Mouse (Mus musculus) hindbrain, embryonic 11.5 days (tissue): ENCODE results near the gene Tnfsf11. TPM values are rescaled to one million over a fixed set of nuclear protein-coding genes. Genes with fewer than 3 reads are reported as not detected.

Experiments used
- ATAC-seq: fragments of 200-750 bp; cut with Nextera tagmentation; 2 replicates; pipeline ENCODE4 v1.8.0; 2017; ENCODE audit warnings: mild to moderate bottlenecking, moderate TSS enrichment, moderate library complexity; ENCODE audit not compliant: low FRiP score
- DNase-seq: peaks from one replicate; pipeline ENCODE4 v3.0.0-alpha.2; 2015; ENCODE audit warnings: low spot score
- H3K27ac ChIP-seq: fragments of 300-500 bp; sonication (generic); 2 replicates; pipeline ENCODE4 v1.5.1; 2014; ENCODE audit warnings: mild to moderate bottlenecking, low read depth, low read length
- H3K27me3 ChIP-seq: fragments of 300-500 bp; sonication (generic); 2 replicates; pipeline ENCODE4 v1.6.1; 2014; ENCODE audit warnings: mild to moderate bottlenecking, low read length, moderate library complexity, mixed read lengths; ENCODE audit not compliant: control insufficient read depth, insufficient read depth
- H3K36me3 ChIP-seq: fragments of 300-500 bp; sonication (generic); 2 replicates; pipeline ENCODE4 v1.6.1; 2014; ENCODE audit warnings: mild to moderate bottlenecking, low read length, moderate library complexity, mixed read lengths; ENCODE audit not compliant: control insufficient read depth, insufficient read depth
- H3K4me1 ChIP-seq: fragments of 300-500 bp; sonication (generic); replicated peaks from 2 replicates; pipeline ENCODE4 v1.6.1; 2014; ENCODE audit warnings: low read length, mixed read lengths; ENCODE audit not compliant: control insufficient read depth, insufficient read depth
- H3K4me2 ChIP-seq: fragments of 300-500 bp; sonication (generic); replicated peaks from 2 replicates; pipeline ENCODE4 v1.6.1; 2014; ENCODE audit warnings: mild to moderate bottlenecking, low read depth, low read length
- H3K4me3 ChIP-seq: fragments of 300-500 bp; sonication (generic); 2 replicates; pipeline ENCODE4 v1.5.1; 2014; ENCODE audit warnings: low read depth, low read length
- H3K9ac ChIP-seq: fragments of 300-500 bp; sonication (generic); 2 replicates; pipeline ENCODE4 v1.6.1; 2014; ENCODE audit warnings: low read depth, low read length
- H3K9me3 ChIP-seq: fragments of 300-500 bp; sonication (generic); 2 replicates; pipeline ENCODE4 v1.6.1; 2016; ENCODE audit warnings: low read length; ENCODE audit not compliant: control insufficient read depth
- WGBS: fragments of 180-500 bp; shearing (Covaris S2); extraction: QIAGEN DNeasy Blood & Tissue Kit; methylation state at CpG from one replicate; pipeline ENCODE4 v1.1.7; 2014; 5-methylcytosine and 5-hydroxymethylcytosine counted together
- polyA plus RNA-seq: library from polyadenylated mRNA; unstranded; fragments of >200 nt; fragmentation: Nextera tagmentation; extraction: Ambion mirVana; gene quantifications from 2 replicates; pipeline ENCODE4 v1.2.1, GENCODE M21; 2014

Gene Tnfsf11
- polyA plus RNA-seq: 0.08 TPM in 1 of 2 replicates, not detected in the other

DNA sequence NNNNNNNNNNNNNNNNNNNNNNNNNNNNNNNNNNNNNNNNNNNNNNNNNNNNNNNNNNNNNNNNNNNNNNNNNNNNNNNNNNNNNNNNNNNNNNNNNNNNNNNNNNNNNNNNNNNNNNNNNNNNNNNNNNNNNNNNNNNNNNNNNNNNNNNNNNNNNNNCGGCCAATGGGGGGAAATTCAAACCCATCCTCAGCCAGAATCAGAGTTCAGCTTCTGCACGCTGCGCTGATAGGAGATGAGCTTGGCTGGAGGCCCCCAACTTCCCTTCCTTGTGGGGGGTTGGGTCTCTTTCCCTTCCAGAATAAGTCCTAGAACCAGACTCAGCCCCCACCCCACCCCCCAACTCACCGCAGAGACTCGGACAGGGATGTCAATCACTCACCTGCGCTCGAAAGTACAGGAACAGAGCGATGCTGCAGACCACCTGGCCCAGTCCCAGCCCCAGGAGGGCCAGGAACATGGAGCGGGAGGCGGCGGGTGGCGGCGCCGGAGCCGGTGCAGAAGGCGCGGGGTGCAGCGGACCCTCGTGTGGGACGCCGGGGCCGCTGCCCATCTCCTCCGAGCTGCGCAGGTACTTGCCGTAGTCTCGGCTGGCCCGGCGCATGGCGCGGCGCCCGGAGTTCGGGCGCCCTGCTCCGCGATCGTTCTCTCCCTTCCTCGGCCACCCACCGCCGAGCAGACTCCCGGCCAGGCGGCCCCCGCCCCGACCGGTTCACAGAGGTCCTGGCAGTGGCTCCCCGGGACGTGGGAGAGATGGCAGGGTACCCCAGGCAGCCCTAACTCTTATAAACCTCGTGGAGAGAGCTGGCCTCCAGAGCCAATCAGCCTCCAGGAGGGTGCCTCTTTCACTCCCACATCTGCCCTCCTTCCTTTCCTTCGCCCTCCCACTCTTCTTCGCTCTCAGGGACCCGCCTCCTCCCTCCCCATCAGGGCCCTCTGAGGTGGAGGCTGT is at the start of gene Tnfsf11:
Tnfsf11 (minus strand) TSS at position 758 of the 952 bp plus-strand sequence.
- Histone ChIP-seq H3K27me3 (peaks cover 24% of the 10 kb centered on the region), H3K4me2 (peak within 1 kb of the TSS; percentile 91), H3K4me1 (no peaks in the 10 kb centered on the region), H3K9ac (peak within 1 kb of the TSS; percentile 45; the same call in 1 of the 2 replicates), H3K36me3 (no peaks in the 10 kb centered on the region), H3K27ac (no peak within 1 kb of the TSS), H3K9me3 (no peaks in the 10 kb centered on the region), H3K4me3 (peak within 1 kb of the TSS; percentile 44)
- ATAC-seq (peak; percentile 35; the same call in 1 of the 2 replicates), DNase-seq (peak; percentile 37)
- WGBS: under 1% methylated on average over 33 of the region's 51 CpGs

DNA sequence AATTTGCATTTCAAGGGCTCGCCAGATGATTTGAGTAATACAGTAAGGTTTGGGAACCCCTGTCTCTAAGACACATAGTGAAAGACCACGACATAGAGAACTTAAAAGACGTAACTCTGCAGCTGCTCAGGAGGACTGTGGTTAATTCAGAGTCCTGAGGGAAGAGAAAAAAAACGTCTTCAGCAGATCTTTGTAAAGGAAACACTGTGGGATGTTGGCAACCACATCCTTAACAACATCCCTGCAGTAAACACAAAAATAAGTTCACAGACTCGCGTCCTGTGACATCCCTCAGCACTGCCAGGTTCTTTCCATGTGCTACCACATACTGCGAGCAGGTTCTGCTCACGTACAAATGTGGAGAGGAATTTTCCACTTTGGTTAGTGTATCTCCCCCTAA is 48.9 kb upstream of the Tnfsf11 start:
- H3K27ac ChIP-seq: no peak overlapping the region
- WGBS: 68% methylated on average over 8 of the region's 8 CpGs
- no peak overlapping the region for H3K4me3 ChIP-seq
- H3K9me3 ChIP-seq: no peaks in the 10 kb centered on the region
- H3K9ac ChIP-seq: no peak overlapping the region
- no peaks in the 10 kb centered on the region for H3K27me3 ChIP-seq
- no peaks in the 10 kb centered on the region for H3K4me1 ChIP-seq
- DNase-seq (no peak), ATAC-seq (no peak)
- no peak overlapping the region for H3K4me2 ChIP-seq
- no peaks in the 10 kb centered on the region for H3K36me3 ChIP-seq

DNA sequence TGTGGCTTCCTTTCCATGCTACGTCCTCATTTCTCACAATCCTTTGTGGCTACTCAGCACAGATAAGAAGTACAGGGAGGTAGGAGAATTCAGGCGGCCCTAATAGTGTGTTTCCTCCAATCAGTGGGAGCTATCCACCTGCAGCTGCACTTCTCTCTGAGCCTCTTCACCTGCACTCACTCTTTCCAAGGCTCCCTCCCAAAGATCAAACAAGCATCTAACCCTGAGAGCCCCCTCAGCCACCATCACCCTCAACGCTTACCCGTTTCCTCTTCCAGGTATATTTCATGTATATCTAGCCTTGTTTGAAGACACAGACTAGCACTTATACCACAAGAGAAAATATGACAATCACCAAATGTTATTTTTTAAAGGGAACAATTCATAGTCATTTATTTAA is 47.5 kb upstream of the Tnfsf11 start:
- ATAC-seq: no peak
- H3K36me3 ChIP-seq: no peaks in the 10 kb centered on the region
- WGBS: 85% methylated on average over 4 of the region's 4 CpGs

DNA sequence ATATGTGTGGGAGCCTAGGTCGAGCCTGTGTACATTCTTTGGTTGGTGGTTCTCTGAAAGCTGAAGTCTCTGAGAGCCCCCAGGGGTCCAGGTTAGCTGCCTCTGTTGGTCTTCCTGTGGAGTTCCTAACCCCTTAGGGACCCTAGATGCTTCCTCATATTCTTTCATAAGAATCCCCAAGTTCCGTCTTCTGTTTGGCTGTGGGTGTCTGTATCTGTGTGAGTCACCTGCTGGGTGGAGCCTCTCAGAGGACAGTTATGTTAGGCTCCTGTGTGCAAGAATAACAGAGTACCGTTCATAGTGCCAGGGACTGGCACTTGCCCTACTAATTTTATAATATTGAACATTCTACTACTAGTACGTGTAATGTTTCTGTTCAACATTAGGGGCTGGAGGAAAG is 45.0 kb upstream of the Tnfsf11 start:
- DNase-seq (no peak), ATAC-seq (no peak)
- Histone ChIP-seq H3K27ac (no peak overlapping the region), H3K9me3 (no peaks in the 10 kb centered on the region), H3K4me1 (no peaks in the 10 kb centered on the region), H3K4me3 (no peak overlapping the region), H3K27me3 (no peaks in the 10 kb centered on the region), H3K36me3 (no peaks in the 10 kb centered on the region), H3K4me2 (no peak overlapping the region), H3K9ac (no peak overlapping the region)
- WGBS: 85% methylated on average over 4 of the region's 4 CpGs

More for the DNA sequence above, 47.5 kb upstream of the Tnfsf11 start:
- no peak overlapping the region for H3K9ac ChIP-seq
- H3K4me1 ChIP-seq: no peaks in the 10 kb centered on the region
- no peak for DNase-seq
- no peak overlapping the region for H3K4me2 ChIP-seq
- H3K27ac ChIP-seq: no peak overlapping the region
- H3K4me3 ChIP-seq: no peak overlapping the region
- no peaks in the 10 kb centered on the region for H3K27me3 ChIP-seq
- no peaks in the 10 kb centered on the region for H3K9me3 ChIP-seq

DNA sequence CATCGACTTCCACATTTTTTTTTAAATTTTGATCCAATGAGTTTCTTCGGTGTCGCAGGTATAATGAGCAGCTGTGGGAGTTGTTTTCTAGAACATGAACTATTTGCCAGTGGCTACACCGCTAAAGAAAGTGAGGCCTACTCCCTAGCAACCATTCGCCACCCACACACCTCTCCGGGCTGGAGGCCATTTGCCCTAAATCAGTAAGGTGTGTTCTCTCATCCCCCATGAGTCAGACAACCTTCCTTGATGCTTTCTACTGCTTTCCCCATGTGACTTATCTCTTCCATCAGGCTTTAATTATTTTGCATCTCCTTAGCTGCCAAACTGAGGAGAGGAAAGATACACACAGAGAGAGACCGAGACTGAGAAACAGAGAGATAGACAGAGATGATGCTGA is 43.7 kb upstream of the Tnfsf11 start:
- DNase-seq: no peak
- H3K4me1 ChIP-seq: no peaks in the 10 kb centered on the region
- no peaks in the 10 kb centered on the region for H3K27me3 ChIP-seq
- H3K36me3 ChIP-seq: no peaks in the 10 kb centered on the region
- no peak for ATAC-seq
- no peak overlapping the region for H3K4me2 ChIP-seq
- H3K27ac ChIP-seq: no peak overlapping the region
- no peak overlapping the region for H3K4me3 ChIP-seq
- no peaks in the 10 kb centered on the region for H3K9me3 ChIP-seq
- 92% methylated on average over 7 of the region's 7 CpGs for WGBS
- no peak overlapping the region for H3K9ac ChIP-seq

DNA sequence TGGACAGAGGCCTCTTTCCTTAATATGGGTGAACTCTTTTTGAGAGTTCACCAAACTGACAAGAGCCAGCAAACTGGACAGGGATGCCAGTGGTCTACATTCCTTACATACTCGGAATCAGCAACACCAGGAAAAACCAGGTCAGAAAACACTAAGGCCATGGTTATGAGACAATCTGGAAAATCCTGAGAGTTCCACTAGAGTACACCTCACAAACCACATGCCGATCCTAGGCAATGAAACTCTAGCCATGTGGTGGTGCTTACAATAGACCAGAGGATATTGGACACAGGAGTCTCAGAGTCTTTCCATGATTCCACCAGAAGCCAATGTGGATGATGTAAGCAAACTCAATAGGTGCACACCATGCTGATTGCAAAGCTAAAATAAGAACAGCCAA is 39.9 kb upstream of the Tnfsf11 start:
- Histone ChIP-seq H3K4me3 (no peak overlapping the region), H3K4me2 (no peak overlapping the region), H3K36me3 (no peaks in the 10 kb centered on the region), H3K27ac (no peak overlapping the region), H3K27me3 (no peaks in the 10 kb centered on the region), H3K9me3 (no peaks in the 10 kb centered on the region), H3K9ac (no peak overlapping the region), H3K4me1 (no peaks in the 10 kb centered on the region)
- DNase-seq (no peak), ATAC-seq (no peak)
- 91% methylated on average over 2 of the region's 2 CpGs for WGBS

DNA sequence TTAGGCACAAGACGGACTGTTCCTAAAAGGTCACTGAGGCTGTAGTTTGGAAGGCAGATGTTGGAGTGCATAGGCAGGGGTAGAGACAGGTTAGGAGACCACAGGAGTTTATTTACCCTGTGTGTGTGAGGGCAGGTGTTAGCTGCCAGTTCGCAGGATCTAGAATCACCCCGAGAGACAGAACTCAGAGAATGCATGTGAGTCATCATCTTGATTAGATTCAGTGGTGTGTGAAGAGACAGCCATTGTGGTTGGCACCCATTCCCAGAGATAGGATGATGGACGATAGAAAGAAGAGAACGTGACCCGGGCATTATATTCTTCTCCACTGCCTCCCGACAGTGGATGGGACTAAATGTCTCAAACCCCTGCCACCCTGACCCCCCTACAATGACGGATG is 35.2 kb upstream of the Tnfsf11 start:
- DNase-seq (no peak), ATAC-seq (no peak)
- no peak overlapping the region for H3K4me2 ChIP-seq
- H3K36me3 ChIP-seq: no peaks in the 10 kb centered on the region
- no peaks in the 10 kb centered on the region for H3K9me3 ChIP-seq
- no peak overlapping the region for H3K9ac ChIP-seq
- WGBS: 42% methylated on average over 8 of the region's 8 CpGs
- H3K4me3 ChIP-seq: no peak overlapping the region
- no peaks in the 10 kb centered on the region for H3K27me3 ChIP-seq
- H3K27ac ChIP-seq: no peak overlapping the region
- H3K4me1 ChIP-seq: no peaks in the 10 kb centered on the region

DNA sequence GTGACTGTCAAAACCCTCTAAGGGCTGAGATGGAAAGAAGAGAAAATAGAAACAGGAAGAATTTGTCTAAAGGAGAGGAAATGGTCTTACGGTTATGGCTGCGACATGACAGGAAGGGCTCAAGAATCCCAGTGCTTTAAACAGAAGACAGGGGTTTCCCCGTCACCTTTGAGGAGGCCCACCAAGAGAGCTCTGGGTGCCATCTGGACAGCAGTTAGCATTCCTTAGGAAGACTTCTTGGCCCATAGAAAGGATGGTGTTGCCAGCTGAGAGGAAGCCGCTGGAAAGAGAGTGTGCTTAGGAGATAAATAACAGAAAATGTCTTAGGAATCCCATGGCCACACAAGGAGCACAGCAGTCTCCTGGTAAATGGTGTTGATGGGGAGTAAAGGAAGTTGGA is 34.3 kb upstream of the Tnfsf11 start:
- Histone ChIP-seq H3K27me3 (no peaks in the 10 kb centered on the region), H3K4me1 (no peaks in the 10 kb centered on the region), H3K27ac (no peak overlapping the region), H3K36me3 (no peaks in the 10 kb centered on the region), H3K4me2 (no peak overlapping the region), H3K9me3 (no peaks in the 10 kb centered on the region), H3K9ac (no peak overlapping the region), H3K4me3 (no peak overlapping the region)
- 80% methylated on average over 4 of the region's 4 CpGs for WGBS
- no peak for DNase-seq
- no peak for ATAC-seq

DNA sequence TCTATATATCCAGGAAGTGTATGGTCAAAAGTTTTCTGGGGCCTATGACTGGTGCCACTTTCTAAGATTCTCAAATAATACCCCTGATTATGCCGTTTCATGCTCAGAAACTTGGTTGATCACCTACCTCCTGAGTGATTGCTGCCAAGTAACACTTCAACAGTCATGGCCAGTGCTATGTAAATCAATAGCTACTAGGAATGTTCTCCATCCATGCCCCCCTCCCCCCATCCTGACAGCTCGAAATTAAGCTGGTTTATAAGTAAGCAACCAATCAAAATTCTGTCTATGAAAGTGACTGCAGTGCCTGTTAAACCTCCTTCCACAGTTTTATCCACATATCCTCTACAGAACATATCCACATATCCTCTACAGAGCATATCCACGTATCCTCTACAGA is 25.5 kb upstream of the Tnfsf11 start:
- Histone ChIP-seq H3K4me2 (no peak overlapping the region), H3K4me1 (no peaks in the 10 kb centered on the region), H3K4me3 (no peak overlapping the region), H3K9me3 (no peaks in the 10 kb centered on the region), H3K27ac (no peak overlapping the region), H3K36me3 (no peaks in the 10 kb centered on the region), H3K27me3 (no peaks in the 10 kb centered on the region), H3K9ac (no peak overlapping the region)
- ATAC-seq (no peak), DNase-seq (no peak)
- 79% methylated on average over 3 of the region's 3 CpGs for WGBS
